Comparison of ENCODE assay signal across 9 mouse cellular contexts in genomic region chr13:55668550-55668949, GRCm38 (mm10). TPM values are rescaled to one million over a fixed set of nuclear protein-coding genes. Genes with fewer than 3 reads are reported as not detected.
DNase-seq lines count a peak whose midpoint lies in the region; TF ChIP-seq lines count a peak whose summit lies in the region.
"Had no signal": no experiment of that assay in that cellular context is flagged by ENCODE, and none has a peak within 500 bp of the region (broad histone marks: within the 10 kb centered on the region; RNA-seq: fewer than 3 reads in every experiment).

No protein-coding gene starts in this region.

- H3K4me1 ChIP-seq in heart, adult 2 months (ENCODE audit: control insufficient read depth, insufficient read depth, low read length), result no peaks in the 10 kb centered on the region
- H3K4me1 ChIP-seq: embryonic facial prominence, embryonic 13.5 days had no signal

- H3K27me3 ChIP-seq in heart, adult 2 months (ENCODE audit: control insufficient read depth, insufficient read depth, low read length), result no peaks in the 10 kb centered on the region
- H3K27me3 ChIP-seq: embryonic facial prominence, embryonic 13.5 days had no signal

- no peaks in the 10 kb centered on the region for H3K79me2 ChIP-seq in heart, adult 2 months (replicated peaks; ENCODE audit: control insufficient read depth, insufficient read depth, low read length)

- 87% methylated on average over 6 of the region's 6 CpGs for WGBS in heart, adult 2 months

- no peak for TF ChIP-seq EP300 in heart, adult 2 months (IDR thresholded peaks at IDR 0.05; ENCODE audit: insufficient read depth, low read depth, low read length)

- no peak overlapping the region for H3K27ac ChIP-seq in heart, adult 2 months
- H3K27ac ChIP-seq: embryonic facial prominence, embryonic 13.5 days had no signal

- no peak overlapping the region for H3K4me3 ChIP-seq in heart, adult 2 months
- H3K4me3 ChIP-seq: embryonic facial prominence, embryonic 13.5 days had no signal

- DNase-seq in heart, adult 2 months, result peak; percentile 9 to 45
- DNase-seq in heart, postnatal 25 days (ENCODE audit: low spot score), result no peak
- peak; percentile 50 for DNase-seq in right cerebral cortex, postnatal 4 days
- DNase-seq in right cerebral cortex, adult 2 months (ENCODE audit: low spot score in 2 of 2), result no peak
- peak; percentile 34 to 59 for DNase-seq in cerebellum, postnatal 25 days
- peak; percentile 73 to 74 for DNase-seq in kidney, postnatal 4 days
- peak; percentile 17 to 70 for DNase-seq in spleen, postnatal 10 days (ENCODE audit: low spot score in 2 of 2)
- DNase-seq in right cerebral cortex, postnatal 25 days, result no peak

- H3K9ac ChIP-seq in heart, adult 2 months (ENCODE audit: low read depth, low read length), result no peak overlapping the region
- H3K9ac ChIP-seq: embryonic facial prominence, embryonic 13.5 days had no signal

- TF ChIP-seq POLR2A in heart, adult 2 months (IDR thresholded peaks at IDR 0.05; ENCODE audit: insufficient read depth, low read depth, low read length), result no peak

- TF ChIP-seq CTCF in heart, adult 2 months (IDR thresholded peaks at IDR 0.05), result peak; percentile 67

- H3K36me3 ChIP-seq in heart, adult 2 months (ENCODE audit: control insufficient read depth, insufficient read depth, low read length), result no peaks in the 10 kb centered on the region

- intact Hi-C loops in heart, adult 2 months (cut with DNase I), result no loop called here
- intact Hi-C loops in heart, postnatal 25 days (cut with DNase I), result loop anchor here (2.0 kb wide), 1 partner anchor 60 kb away; no protein-coding TSS in a partner anchor

RNA-seq across cellular contexts. Expression of gene B230219D22Rik, which starts 24.4 kb away (rescaled TPM):
- 10 to 100 TPM; 39.4 to 42.2 TPM for total RNA-seq in heart, adult 2 months (2021)
- polyA plus RNA-seq in heart, adult 2 months (2012; rRNA removed), result 22.1 and 52.1 TPM in 2 replicates
- total RNA-seq in heart, postnatal 25 days (2021), result 10 to 100 TPM; 41.1 to 44.9 TPM

RNA-seq across cellular contexts. Expression of gene Ddx46, which starts 33.7 kb away (rescaled TPM):
- 10 to 100 TPM; 20.8 to 21.1 TPM for total RNA-seq in heart, adult 2 months (2021)
- 7.9 and 14.8 TPM in 2 replicates for polyA plus RNA-seq in heart, adult 2 months (2012; rRNA removed)
- total RNA-seq in heart, postnatal 25 days (2021), result 10 to 100 TPM; 18.9 to 23.5 TPM

RNA-seq across cellular contexts. Expression of gene Caml, which starts 45.7 kb away (rescaled TPM):
- 10 to 100 TPM; 10.4 to 10.9 TPM for total RNA-seq in heart, adult 2 months (2021)
- 11.7 and 14.9 TPM in 2 replicates for polyA plus RNA-seq in heart, adult 2 months (2012; rRNA removed)
- 10 to 100 TPM; 11.5 to 12.1 TPM for total RNA-seq in heart, postnatal 25 days (2021)

RNA-seq across cellular contexts. Expression of gene Txndc15, which starts 45.9 kb away (rescaled TPM):
- total RNA-seq in heart, adult 2 months (2021), result 10 to 100 TPM; 39.4 to 47.1 TPM
- 29.1 and 37.5 TPM in 2 replicates for polyA plus RNA-seq in heart, adult 2 months (2012; rRNA removed)
- 10 to 100 TPM; 38.0 to 38.2 TPM for total RNA-seq in heart, postnatal 25 days (2021)

RNA-seq across cellular contexts. Expression of gene Pcbd2, which starts 58.6 kb away (rescaled TPM):
- total RNA-seq in heart, adult 2 months (2021), result 10 to 100 TPM; 46.7 to 47.6 TPM
- polyA plus RNA-seq in heart, adult 2 months (2012; rRNA removed), result 34.0 and 34.6 TPM in 2 replicates
- 10 to 100 TPM; 38.2 to 42.5 TPM for total RNA-seq in heart, postnatal 25 days (2021)

Comparison
In these comparisons a context has a peak if more than half of its experiments do, and no peak if none do; other contexts are left out.
1. DNase-seq: peak in heart, adult 2 months (2 of 2), right cerebral cortex, postnatal 4 days (single experiment), cerebellum, postnatal 25 days (2 of 2), kidney, postnatal 4 days (2 of 2) and spleen, postnatal 10 days (2 of 2); none in heart, postnatal 25 days (single experiment), right cerebral cortex, adult 2 months (0 of 2) and right cerebral cortex, postnatal 25 days (single experiment).